Mouse (Mus musculus) c-Kit-positive CD71-negative TER-119-negative erythroid progenitor cells, embryonic 14.5 days (primary cell): ENCODE results near the gene Slc45a1.
A peak's percentile ranks its signal among the peaks of the same experiment; 100 is the strongest.

ENCODE experiments used
- DNase-seq: peaks from one replicate; pipeline ENCODE4 v3.0.0-alpha.2; 2013; ENCODE audit warnings: low read depth

Gene Slc45a1

DNA sequence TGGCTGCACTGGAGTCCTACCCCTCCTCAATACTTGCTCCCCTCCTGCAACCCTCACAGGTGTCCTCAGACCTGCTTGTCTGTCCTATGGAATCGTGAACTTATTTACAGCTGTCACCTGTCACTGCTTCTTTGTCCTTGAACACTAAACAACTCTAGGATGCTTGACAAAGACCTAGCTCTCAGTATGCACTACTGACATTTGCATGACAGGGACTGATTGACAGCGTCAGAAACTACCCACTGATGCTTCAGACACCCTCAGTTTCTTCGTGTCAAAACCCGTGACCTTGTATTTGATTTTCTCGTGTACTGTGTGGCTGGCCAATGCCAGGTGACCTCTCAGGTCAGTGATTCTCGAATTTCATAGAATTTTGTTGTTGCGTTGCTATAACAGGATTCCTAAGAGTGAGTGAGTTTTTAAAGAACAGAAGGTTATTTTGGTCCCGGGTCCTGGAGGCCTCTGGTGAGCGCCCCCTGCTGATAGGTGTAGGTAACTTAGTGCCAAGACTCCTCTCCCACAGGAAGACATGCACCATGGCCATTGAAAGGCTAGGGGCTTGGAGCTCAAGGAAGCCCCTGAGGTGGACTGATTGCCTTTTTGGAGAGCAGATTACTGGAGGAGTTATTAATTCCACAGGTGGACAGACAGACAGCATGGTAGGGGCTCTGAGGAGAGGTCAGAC is 8.1 kb upstream of the Slc45a1 start:
- no peak for DNase-seq

DNA sequence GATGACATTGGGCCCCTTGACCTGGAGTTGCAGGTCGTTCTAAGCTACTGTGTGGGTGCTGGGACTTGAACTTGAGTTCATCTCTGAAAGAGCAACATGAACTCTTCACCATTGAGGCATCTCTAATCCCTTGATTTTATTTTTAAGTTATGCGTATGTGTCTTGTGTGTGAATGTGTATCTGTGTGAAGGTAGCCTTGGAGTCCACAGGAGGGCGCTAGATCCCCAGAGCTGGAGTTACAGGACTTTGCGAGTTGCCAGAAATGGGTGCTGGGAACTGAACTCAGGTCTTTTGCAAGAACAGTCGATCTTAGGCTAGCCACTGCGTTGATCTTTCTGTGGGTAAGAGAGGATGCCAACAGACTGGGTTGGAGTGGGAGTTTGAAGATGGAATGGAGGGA is 4.5 kb upstream of the Slc45a1 start:
- peak; percentile 34 for DNase-seq

DNA sequence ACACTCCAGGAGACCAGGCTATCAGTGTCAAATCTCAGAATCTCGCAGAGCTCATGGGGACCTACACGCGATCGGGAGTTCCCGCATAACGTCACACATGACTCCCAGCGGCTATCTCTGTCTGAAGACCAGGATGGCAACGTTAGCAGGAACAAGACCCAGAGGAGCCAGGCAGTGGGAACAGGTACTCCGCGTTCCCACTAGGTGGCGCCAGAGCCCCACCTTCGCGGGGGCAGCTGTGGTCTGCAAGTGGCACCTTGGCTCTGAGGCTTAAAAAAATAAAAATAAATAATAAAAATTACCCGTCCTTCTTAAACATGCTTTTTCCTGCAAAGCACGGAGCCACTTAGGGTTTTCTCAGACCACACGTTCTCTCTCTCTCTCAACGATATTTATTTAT is 4.0 kb upstream of the Slc45a1 start:
- DNase-seq: peak; percentile 57

DNA sequence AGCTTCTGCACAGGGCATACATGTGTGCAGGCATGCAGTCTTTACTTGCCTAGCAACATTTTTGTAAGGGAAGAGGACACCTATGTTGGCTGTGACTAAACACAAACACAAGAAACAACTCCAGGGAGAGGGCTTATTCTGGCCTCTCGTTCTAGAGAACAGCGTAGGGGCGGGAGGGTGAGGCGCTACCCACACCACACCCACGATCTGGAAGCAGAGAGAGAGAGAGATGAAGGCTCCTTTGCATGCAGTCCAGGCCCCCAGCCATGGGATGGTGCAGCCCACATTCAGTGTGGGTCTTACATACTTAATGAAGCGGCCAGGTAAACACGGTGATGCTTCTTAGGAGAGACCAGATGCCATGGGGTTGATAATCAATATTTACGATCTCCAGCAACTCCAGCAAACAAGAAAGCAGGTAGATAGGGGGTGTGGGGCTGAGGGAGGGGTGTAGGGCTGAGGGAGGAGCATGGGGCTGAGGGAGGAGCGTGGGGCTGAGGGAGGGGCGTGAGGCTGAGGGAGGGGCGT is 1.2 kb upstream of the Slc45a1 start:
- DNase-seq: no peak

DNA sequence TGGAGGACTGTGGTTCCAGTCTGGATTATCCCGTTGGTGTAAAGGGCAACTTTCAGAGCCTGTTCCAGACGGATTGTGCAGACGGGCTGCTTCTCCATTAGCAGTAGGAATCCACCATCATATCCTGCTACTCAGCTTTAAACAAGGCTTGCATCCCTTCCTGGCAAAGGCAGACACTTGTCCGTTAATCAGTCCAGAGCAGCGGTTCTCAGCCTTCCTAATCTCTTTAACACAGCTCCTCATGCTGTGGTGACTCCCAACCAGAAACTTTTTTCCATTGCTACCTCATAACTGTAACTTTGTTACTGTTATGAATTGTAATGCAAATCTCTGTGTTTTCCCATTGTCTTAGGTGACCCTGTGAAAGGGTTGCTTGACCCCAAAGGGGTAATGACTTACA is 2.6 kb downstream of the Slc45a1 start:
- no peak for DNase-seq

DNA sequence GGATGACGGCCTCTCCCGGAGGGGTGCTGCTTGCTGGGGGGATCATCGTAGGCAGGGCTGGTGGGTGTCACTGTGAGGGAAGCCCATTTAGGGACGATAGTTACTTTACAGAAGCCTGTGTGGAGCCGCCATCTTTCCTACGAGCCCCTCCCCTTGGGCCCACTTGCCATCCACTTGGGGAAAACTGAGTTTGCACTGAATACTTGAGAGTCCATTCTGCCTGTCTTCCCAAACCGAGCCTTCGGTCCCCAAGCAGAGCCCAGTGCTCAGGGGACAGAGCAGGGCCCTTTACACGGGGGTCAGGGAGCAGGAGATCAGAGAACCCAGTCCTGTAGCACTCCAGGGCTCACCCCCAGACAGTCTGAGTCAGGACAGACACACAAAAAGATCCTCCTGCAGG is 7.7 kb downstream of the Slc45a1 start:
- no peak for DNase-seq

DNA sequence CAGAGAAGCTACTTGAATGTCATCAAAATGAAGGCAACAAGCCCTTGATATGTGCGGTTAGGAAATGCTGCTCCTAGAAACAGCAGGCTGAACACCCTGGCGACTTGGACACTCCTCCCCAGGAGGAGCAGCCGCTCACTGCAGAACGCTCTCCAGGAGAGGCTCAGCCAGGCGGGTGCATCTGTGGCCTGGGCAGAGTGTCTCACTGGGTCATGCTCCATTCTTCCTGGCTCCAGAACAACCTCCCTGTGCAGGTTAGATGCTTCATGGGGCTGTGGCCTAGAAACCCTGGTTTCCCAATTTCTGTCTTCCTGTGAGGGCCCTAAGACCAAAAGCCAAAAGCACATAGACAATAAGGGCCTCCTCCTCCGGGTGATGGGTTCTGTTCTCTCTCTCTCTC is 15.3 kb downstream of the Slc45a1 start:
- DNase-seq: no peak

DNA sequence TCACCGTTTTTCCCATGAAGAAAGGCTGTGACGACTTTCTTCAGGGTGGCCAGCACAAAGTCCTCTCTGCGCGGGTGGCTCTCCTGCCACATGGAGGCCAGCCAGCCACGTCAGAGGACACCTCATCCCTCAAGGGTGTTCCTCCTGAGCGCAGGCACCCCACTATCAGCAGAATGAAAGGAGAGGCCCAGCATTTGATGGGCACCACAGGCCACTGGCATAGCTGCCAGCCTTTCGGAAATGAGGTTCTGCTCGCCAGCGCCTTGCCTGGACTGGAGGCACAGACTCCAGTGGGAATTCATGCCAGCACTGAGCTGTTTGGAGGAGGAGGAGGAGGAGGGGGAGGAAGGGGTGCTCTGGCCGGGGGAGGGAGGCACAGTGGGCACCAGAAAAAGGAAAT is 16.4 kb downstream of the Slc45a1 start:
- DNase-seq: no peak

DNA sequence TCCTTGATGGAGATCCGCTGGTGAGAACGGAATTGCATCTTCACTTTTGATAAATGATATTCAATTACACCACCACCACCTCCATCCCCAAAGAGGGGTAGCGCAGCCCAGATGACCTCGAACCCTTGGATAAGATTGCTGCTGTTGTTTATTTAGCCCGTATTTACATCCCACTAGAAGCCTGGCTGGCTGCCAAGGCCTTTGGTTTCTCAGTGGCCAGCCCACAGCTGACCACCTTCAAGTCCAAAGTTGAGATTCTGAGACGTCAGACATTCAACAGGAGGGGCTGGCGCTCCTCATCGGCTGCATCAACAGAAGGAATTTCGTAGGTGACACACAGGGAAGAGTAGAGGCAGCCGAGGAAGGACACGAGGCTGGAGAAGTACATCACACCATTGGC is 22.7 kb downstream of the Slc45a1 start:
- DNase-seq: no peak

DNA sequence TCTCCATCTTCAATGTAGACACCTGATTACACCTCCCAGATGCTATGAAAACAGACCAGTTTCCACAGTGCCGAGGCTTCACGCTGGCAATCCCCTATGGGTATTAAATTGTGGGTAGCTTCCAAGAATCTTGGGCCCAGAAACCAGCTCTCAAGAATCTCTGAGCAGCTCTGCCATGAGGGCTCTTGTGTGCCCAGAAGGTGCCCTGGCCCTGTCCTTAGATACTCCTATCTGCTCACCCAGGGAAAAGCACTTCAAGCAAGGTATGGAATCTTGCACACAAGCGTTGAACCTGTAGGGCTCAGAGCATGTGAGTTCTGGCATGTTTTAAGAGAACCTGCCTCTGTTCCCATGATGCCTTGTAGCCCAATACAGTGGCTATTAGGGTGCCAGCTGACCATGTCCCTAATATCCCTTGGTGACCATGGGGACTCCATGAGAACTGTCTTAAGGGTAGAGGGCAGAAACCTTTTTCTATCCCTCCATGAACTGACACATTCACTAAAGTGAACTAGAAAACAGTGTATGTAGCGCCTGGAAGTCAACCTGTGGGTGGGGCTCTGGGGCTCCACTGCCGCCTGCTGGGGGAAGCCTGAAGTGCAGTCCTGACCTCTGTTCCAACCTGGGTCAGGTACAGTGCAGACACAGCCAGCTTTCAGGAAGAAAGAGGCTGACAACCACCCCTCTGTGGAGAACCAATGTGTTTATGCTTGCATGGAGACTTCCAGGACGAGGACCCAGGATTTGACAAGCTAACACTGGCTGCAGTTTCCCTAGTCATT is 25.8 kb downstream of the Slc45a1 start:
- peak; percentile 50 for DNase-seq

DNA sequence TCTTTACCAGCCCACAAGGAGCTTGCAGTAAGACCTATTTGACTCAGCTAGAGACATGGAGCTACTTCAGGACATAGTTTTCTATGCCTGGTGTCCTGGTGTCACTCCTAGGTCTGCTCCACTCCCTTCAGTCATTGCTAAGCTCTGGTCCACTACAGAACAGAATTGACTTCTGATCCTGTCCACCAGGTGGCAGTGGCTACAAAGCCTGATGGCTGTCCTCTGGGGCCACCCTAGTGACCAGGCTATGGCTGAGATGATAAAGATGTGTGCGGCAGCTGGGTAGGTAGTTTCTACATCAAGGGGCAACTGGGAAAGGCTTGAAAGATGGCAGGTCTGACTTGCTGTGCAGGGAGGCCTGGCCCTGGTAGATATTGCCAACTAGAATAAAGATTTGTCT is 26.5 kb downstream of the Slc45a1 start:
- DNase-seq: peak; percentile 40

DNA sequence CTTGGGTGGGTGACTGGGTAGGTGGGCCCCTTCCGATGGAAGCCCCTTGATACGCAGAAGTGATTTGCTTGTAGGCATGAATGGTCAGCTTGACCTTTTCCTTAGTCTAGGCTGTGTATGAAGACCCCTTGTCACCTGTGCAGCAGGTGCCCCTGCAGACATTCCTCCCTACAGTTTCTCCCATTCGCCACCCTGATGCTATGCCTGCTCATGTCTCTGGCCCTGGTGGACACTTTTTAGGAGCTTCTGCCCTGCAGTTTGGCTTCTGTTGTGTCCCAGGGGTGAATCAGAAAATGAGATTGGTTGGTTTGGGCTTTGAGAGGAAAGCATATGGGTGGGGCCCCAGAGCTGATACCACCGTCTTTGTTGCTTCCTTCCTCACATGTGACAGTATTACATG is 27.0 kb downstream of the Slc45a1 start:
- no peak for DNase-seq

DNA sequence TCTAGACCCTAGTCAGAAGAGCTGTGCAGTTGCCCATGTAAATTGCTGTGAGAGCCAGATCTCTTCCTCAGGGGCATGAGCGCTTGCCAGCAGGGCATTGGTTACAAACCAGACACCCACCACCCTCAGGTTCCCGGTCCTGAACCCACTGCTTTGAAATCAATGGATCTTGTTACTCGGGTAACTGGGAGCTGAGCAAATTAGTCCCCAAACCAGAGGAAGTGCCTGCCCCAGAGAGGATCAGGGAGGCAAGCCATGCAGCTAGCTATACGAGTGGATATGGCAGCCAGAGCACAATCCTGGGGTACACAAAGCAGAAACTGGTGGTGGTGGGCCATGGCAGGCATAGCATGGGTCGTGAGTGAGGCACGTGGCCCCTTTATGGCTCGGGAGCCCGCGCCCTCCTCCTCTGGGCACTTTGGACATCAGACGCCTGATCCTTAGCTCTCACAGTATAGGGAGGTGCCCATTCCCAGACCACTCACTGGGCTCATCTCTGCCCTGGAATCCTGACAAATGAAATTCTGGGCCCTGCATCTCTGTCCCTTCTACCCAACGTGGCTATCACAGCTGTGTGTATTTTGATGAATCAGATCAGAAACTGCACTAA is 27.7 kb downstream of the Slc45a1 start:
- no peak for DNase-seq

DNA sequence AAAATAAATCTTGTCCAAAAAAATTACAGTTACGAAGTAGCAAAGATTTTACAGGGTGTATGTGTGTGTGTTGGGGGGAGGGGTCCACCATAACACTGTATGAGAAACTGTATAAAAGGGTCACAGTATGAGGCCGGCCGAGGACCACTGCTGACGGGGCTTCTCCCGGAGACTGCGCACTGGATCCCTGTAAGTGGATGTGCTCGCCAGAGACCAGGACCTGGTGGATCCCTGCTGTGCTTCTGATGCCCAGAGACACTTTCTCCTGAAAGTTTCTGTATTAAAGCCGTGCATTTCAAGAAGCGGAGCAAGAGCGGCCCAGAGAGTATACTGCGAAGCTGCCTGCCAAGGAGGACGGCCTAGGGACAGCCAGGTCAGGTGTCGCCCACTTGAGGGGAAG is 29.3 kb downstream of the Slc45a1 start:
- DNase-seq: no peak

DNA sequence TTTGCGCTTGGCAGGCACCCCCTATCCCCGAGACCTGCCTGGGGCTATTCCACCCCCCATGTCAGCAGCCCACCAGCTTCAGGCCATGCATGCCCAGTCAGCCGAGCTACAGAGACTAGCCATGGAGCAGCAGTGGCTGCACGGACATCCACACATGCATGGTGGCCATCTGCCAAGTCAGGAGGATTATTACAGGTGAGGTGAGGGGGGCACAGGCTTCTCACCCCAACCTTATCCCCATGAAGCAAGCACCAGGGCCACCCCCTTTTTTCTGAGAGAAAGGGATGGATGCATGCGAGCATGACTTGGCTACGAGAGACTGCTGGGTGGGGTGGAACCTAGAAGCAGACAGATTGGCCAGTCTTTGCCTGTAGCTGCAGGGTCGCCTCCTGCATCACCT is 33.0 kb downstream of the Slc45a1 start:
- DNase-seq: no peak

DNA sequence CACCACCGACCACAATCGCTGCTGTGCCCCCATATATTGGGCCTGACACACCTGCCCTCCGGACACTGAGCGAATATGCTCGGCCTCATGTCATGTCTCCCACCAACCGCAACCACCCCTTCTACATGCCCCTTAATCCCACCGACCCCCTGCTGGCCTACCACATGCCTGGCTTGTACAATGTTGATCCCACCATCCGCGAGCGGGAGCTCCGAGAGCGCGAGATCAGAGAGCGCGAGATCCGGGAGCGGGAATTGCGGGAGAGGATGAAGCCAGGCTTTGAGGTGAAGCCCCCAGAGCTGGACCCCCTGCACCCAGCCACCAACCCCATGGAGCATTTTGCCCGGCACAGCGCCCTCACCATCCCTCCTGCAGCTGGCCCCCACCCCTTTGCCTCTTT is 35.1 kb downstream of the Slc45a1 start:
- DNase-seq: no peak

DNA sequence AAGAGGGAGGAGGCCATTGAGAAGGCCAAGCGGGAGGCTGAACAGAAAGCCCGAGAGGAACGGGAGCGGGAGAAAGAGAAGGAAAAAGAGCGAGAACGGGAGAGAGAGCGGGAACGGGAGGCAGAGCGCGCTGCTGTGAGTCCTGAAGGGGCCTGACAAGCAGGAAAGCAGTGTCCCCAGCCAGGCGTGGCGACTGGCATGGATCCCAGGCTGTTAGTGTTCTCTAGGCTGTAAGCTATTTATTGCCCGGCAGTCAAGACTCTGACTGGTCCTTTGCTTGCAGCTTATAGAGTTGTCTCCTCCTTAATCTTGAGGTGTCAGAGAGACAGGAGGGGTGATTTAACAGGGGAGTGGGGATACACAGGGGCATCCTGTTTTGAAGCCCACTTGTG is 35.9 kb downstream of the Slc45a1 start:
- DNase-seq: no peak

DNA sequence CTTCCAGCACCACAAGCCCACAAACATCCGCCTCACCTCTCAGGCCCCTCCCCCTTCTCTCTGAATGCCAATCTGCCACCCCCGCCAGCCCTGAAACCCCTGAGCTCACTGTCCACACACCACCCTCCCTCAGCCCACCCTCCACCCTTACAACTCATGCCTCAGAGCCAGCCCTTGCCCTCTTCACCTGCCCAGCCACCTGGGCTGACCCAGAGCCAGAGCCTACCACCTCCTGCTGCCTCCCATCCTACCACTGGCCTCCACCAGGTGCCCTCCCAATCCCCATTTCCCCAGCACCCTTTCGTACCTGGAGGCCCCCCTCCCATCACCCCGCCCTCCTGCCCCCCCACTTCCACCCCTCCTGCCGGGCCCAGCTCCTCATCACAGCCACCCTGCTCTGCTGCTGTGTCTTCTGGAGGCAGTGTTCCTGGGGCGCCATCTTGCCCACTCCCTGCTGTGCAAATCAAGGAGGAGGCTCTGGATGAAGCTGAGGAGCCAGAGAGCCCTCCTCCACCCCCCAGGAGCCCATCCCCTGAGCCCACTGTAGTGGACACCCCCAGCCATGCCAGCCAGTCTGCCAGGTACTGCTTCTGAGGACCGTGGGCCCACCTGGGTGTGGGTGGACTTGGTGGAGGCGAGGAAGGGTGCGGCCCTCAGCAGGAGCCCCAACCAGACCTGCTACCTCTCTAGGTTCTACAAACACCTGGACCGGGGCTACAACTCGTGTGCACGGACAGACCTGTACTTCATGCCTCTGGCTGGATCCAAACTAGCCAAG is 36.5 kb downstream of the Slc45a1 start:
- DNase-seq: no peak

DNA sequence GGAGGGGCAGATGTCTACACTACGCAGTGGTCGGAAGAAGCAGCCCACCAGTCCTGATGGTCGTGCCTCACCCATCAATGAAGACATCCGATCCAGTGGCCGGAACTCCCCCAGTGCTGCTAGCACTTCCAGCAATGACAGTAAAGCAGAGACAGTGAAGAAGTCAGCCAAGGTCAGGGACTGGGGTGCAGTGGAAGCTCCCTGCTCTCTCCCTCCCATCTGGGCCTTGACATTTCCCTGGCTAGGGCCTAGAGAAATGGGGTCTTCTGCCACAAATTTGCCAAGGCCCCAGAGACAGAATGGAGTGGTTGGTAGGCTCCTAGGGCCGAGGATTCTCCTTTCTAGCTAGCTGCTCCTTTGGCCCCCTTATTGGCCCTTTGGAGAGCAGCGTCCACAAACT is 38.3 kb downstream of the Slc45a1 start:
- no peak for DNase-seq

DNA sequence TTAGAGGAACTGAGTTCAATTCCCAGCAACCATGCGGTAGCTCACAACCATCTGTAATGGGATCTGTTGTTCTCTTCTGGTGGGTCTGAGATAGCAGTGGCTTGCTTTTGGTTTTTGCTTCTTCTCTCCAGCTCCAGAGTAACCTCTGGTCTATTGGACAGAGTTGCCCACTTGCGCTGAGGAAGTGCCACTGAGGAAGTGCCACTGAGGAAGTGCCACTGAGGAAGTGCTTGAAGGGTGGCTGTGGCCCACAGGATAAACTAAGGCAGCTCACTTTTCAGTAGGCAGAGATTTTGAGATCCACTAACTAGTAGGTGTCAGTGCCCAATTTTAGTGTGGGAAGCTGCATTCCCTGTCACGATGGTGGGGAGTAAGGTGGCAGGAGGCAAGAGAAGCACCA is 43.3 kb downstream of the Slc45a1 start:
- DNase-seq: no peak

DNA sequence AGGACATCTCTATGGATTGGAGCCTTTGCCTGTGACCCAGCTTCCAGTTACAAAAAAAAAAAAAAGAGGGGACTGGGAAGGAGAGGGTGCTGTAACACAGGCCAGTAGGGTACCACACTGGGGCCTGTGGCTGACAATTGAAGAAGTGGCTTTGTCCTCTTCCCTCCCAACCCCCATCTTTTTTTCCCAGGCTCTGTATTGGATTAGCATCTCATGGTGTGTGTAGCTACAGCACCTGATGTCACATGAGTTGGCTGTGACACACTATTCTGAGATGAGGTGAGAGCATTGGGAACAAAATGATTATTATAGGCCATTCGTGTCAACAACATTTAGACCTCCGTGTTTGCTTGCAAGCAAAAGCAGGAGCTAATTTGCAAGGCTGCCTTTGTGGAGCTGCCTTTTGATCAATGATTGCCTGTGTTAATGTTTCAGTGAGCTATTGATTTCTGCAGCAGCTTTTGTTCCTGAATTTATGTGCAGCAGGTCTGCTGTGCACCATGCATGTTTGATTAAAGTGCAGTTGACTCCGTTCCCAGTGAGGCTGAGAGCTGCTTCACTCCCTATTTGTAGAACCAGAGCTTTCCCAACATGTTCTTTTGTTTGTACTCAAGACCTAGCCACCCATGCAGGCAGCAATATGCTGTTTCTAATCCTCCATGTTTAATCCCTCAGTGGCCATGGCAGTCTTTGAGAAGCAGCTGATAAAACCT is 45.4 kb downstream of the Slc45a1 start:
- DNase-seq: no peak

DNA sequence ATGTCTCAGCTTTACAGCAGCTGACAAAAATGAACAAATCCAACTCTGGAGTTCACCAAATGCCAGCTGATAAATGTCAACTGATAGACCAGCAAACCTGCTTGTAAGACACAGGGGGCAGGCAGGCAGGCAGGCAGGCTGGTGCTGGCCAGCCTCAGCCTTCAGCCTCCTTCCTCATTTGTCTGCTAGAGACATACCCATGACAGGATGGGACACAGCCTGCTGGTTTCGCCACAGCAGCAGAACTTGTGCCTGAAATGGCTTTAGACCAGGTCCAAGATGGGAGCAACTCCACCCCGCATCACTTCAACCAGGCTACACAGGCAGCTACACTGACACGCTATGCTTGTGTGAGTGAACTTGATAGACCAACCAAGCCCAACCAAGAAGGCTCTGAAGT is 46.2 kb downstream of the Slc45a1 start:
- no peak for DNase-seq
